Mouse (Mus musculus) CH12.LX (cell line): ENCODE measurements at regions not wholly inside any gene's neighbourhood (a gene's known extent, or its start where the extent isn't known, plus 50 kb on each side); places are given as distances from the start of the nearest gene placed in this dataset.

Experiments used
- DNase-seq: peaks from one replicate; pipeline ENCODE4 v3.0.0-alpha.2; 2013; ENCODE audit errors: extremely low read depth
- H3K27ac ChIP-seq: 2 replicates; pipeline ENCODE4 v1.5.1; 2012; ENCODE audit warnings: low read depth, mild to moderate bottlenecking, control low read depth, moderate library complexity; ENCODE audit not compliant: insufficient read depth
- H3K27me3 ChIP-seq: replicated peaks from 2 replicates; pipeline ENCODE3; 2012; ENCODE audit warnings: inconsistent platforms
- H3K36me3 ChIP-seq, 2 experiments: replicated peaks in 1 of 2; 2 replicates each; pipeline versions ENCODE3 to v1.6.1; 2012; ENCODE audit warnings: inconsistent platforms in 1 of 2, low read length in 1 of 2, mild to moderate bottlenecking in 1 of 2, mixed read lengths in 1 of 2, moderate library complexity in 1 of 2; ENCODE audit not compliant: control insufficient read depth in 1 of 2, insufficient read depth in 1 of 2
- H3K4me1 ChIP-seq, 2 experiments: 2 replicates each; pipeline ENCODE4 v1.6.1; 2012; ENCODE audit warnings: inconsistent platforms in 1 of 2, moderate library complexity in 1 of 2; ENCODE audit not compliant: insufficient read depth in 2 of 2, control insufficient read depth in 1 of 2
- H3K4me2 ChIP-seq: 2 replicates; pipeline ENCODE4 v1.6.1; 2012; ENCODE audit warnings: low read depth, mild to moderate bottlenecking, control low read depth; ENCODE audit not compliant: poor library complexity, insufficient read depth, severe bottlenecking
- H3K4me3 ChIP-seq, 3 experiments: fragments of 150-350 bp in 1 of 3; sonication (generic) in 1 of 3; replicated peaks in 1 of 3; 2 replicates each; pipeline versions ENCODE3 to v1.5.1; 2011 to 2012; ENCODE audit warnings: low read depth in 2 of 3, low read length in 2 of 3, mild to moderate bottlenecking in 2 of 3, moderate library complexity in 2 of 3, control low read depth in 1 of 3, improper control_type of control experiment in 1 of 3, inconsistent platforms in 1 of 3, mixed read lengths in 1 of 3; ENCODE audit not compliant: poor library complexity in 1 of 3
- H3K79me2 ChIP-seq: replicated peaks from 2 replicates; pipeline ENCODE4 v1.6.1; 2012; ENCODE audit warnings: mild to moderate bottlenecking, moderate library complexity; ENCODE audit not compliant: control insufficient read depth, poor library complexity, insufficient read depth, severe bottlenecking; ENCODE audit errors: extremely low read depth
- H3K9ac ChIP-seq: 2 replicates; pipeline ENCODE4 v1.6.1; 2012; ENCODE audit warnings: low read depth, mild to moderate bottlenecking, control low read depth, moderate library complexity; ENCODE audit not compliant: insufficient read depth
- H3K9me3 ChIP-seq: replicated peaks from 2 replicates; pipeline ENCODE3; 2012; ENCODE audit warnings: low read length, inconsistent platforms, mixed read lengths
- CHD1 ChIP-seq: IDR thresholded peaks from 2 replicates; pipeline ENCODE4 v1.6.1; 2012; ENCODE audit warnings: low read depth, low read length, improper control_type of control experiment, inconsistent platforms
- CHD2 ChIP-seq: IDR thresholded peaks from 2 replicates; pipeline ENCODE4 v1.6.1; 2011; ENCODE audit warnings: low read length, improper control_type of control experiment
- ELF1 ChIP-seq: IDR thresholded peaks from 2 replicates; pipeline ENCODE4 v1.6.1; 2014; ENCODE audit warnings: low read depth, mild to moderate bottlenecking, inconsistent platforms, low read length, improper control_type of control experiment
- EP300 ChIP-seq: IDR thresholded peaks from 2 replicates; pipeline ENCODE4 v1.6.1; 2011; ENCODE audit warnings: low read length, improper control_type of control experiment
- JUN ChIP-seq: IDR thresholded peaks from 2 replicates; pipeline ENCODE4 v1.6.1; 2011; ENCODE audit warnings: low read depth, mild to moderate bottlenecking, low read length, improper control_type of control experiment, moderate library complexity; ENCODE audit not compliant: insufficient read depth
- MAFK ChIP-seq: IDR thresholded peaks from 2 replicates; pipeline ENCODE4 v1.6.1; 2011; ENCODE audit warnings: low read length, improper control_type of control experiment; ENCODE audit not compliant: insufficient replicate concordance
- MXI1 ChIP-seq: IDR thresholded peaks from 2 replicates; pipeline ENCODE4 v1.6.1; 2011; ENCODE audit warnings: mild to moderate bottlenecking, low read depth, low read length, improper control_type of control experiment
- NRF1 ChIP-seq: IDR thresholded peaks from 2 replicates; pipeline ENCODE4 v1.6.1; 2014; ENCODE audit warnings: low read depth, mild to moderate bottlenecking, inconsistent platforms, low read length, improper control_type of control experiment, moderate library complexity
- POLR2A ChIP-seq: IDR thresholded peaks from 2 replicates; pipeline ENCODE4 v1.6.1; 2011; ENCODE audit warnings: low read depth, mild to moderate bottlenecking, improper control_type of control experiment, low read length
- RAD21 ChIP-seq: IDR thresholded peaks from 2 replicates; pipeline ENCODE4 v1.6.1; 2011; ENCODE audit warnings: low read depth, mild to moderate bottlenecking, low read length, improper control_type of control experiment, moderate library complexity
- RCOR1 ChIP-seq: conservative IDR thresholded peaks from 2 replicates; pipeline ENCODE4 v1.6.1; 2012; ENCODE audit warnings: low read depth, mild to moderate bottlenecking, inconsistent platforms, low read length, improper control_type of control experiment
- SIN3A ChIP-seq: IDR thresholded peaks from 2 replicates; pipeline ENCODE4 v1.6.1; 2012; ENCODE audit warnings: low read length, improper control_type of control experiment, inconsistent platforms
- TBP ChIP-seq: conservative IDR thresholded peaks from 2 replicates; pipeline ENCODE4 v1.6.1; 2011; ENCODE audit warnings: low read depth, low read length, improper control_type of control experiment
- TCF12 ChIP-seq: IDR thresholded peaks from 2 replicates; pipeline ENCODE4 v1.6.1; 2014; ENCODE audit warnings: low read depth, mild to moderate bottlenecking, inconsistent platforms, low read length, improper control_type of control experiment
- USF2 ChIP-seq: conservative IDR thresholded peaks from 2 replicates; pipeline ENCODE4 v1.6.1; 2011; ENCODE audit warnings: low read depth, low read length, improper control_type of control experiment
- ZMIZ1 ChIP-seq: IDR thresholded peaks from 2 replicates; pipeline ENCODE4 v1.6.1; 2012; ENCODE audit warnings: low read depth, mild to moderate bottlenecking, inconsistent platforms, low read length, improper control_type of control experiment
- ZNF384 ChIP-seq: IDR thresholded peaks from 2 replicates; pipeline ENCODE4 v1.6.1; 2012; ENCODE audit warnings: low read depth, low read length, improper control_type of control experiment, inconsistent platforms
- dilution Hi-C: fragments of 300-500 bp; cut with MboI; formaldehyde crosslinking; loops from 2 replicates; pipeline ENCODE4 v1.14.3; 2020; ENCODE audit warnings: low sequenced_read_pairs; ENCODE audit not compliant: extremely low pct_unique_long_range_greater_than_20kb, extremely low pct_ligation_motif_present
- in situ Hi-C: fragments of 300-500 bp; cut with MboI; formaldehyde crosslinking; loops from 3 replicates; pipeline ENCODE4 v1.14.3; 2019; ENCODE audit warnings: low sequenced_read_pairs, low pct_ligation_motif_present, low pct_unique_long_range_greater_than_20kb, mixed read lengths

DNA sequence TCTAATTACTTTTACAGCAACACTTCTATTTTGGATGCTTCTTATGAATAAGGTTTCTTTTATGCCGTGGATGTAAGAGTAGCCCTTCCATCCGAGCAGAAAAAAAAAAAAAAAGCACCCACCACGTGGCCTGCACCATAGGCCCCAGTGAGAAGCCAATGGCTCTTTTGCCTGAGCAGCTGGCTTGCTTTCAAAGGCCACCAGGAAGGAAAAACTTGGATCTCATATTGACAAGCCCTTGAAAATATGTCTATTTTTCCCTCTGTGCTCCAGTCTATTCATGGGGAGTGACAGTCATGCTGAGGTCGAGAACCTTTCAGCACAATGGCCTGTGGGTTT lies 252.4 kb downstream of the Foxo1 start:
- in situ Hi-C loops (no loop called here), dilution Hi-C loops (no loop called here)
- H3K9me3 ChIP-seq = no peaks in the 10 kb centered on the region
- H3K4me3 ChIP-seq = no peak overlapping the region
- H3K27ac ChIP-seq = no peak overlapping the region
- no peaks in the 10 kb centered on the region for H3K36me3 ChIP-seq
- H3K27me3 ChIP-seq = no peaks in the 10 kb centered on the region
- no peak for DNase-seq
- H3K79me2 ChIP-seq = no peaks in the 10 kb centered on the region
- H3K9ac ChIP-seq = no peak overlapping the region
- H3K4me1 ChIP-seq = no peaks in the 10 kb centered on the region
- peak; percentile 56 for TF ChIP-seq ZNF384
- TF ChIP-seq SIN3A = no peak
- no peak overlapping the region for H3K4me2 ChIP-seq

DNA sequence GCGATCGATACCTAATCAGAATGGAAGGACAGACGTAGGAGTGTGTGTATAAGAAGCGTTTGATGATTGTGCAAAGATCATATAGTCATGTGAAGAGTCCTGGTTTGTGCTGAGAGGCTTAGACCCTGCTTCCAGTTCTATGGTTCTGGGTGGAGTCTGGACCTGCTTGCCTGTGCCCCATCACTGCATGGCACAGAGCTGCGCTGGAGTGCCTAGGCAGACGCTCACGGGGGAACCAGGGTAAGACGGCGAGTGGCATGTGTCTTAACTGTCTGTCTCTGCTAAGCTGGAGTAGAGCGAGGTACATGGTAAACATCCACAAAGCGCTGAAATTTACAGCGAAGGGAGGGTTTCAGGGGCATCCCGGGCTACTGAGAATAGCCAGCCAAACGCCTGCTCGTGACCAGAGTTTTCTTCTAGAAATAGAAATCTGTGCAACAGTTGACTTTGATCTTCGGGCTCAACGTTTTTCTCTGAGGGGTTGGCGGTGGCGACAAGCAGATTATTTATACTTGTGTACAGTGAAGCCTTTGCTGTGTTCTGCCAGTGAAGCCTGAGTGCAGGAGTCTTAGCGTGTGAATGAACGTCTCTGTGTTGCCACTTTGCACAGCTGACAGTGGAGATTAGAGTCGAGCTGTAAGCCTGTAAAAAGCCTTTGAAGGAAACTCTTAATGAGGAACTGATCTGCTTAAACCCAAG lies 251.9 kb downstream of the Foxo1 start:
- dilution Hi-C loops (no loop called here), in situ Hi-C loops (no loop called here)
- no peak for TF ChIP-seq RAD21
- TF ChIP-seq USF2 = no peak
- no peak for TF ChIP-seq ZMIZ1
- TF ChIP-seq POLR2A = no peak
- TF ChIP-seq ELF1 = no peak
- no peak for TF ChIP-seq CHD1
- no peak for TF ChIP-seq RCOR1
- no peak for TF ChIP-seq MAFK
- no peak for TF ChIP-seq TCF12
- TF ChIP-seq CHD2 = no peak
- TF ChIP-seq JUN = no peak
- TF ChIP-seq MXI1 = no peak
- TF ChIP-seq TBP = no peak
- no peak for TF ChIP-seq EP300
- no peak for TF ChIP-seq NRF1
- Histone ChIP-seq H3K36me3 (no peaks in the 10 kb centered on the region), H3K9me3 (no peaks in the 10 kb centered on the region), H3K27ac (no peak overlapping the region), H3K4me2 (no peak overlapping the region; the same call in 1 of the 2 replicates), H3K27me3 (no peaks in the 10 kb centered on the region), H3K9ac (no peak overlapping the region), H3K79me2 (no peaks in the 10 kb centered on the region), H3K4me1 (no peaks in the 10 kb centered on the region), H3K4me3 (no peak overlapping the region)
- DNase-seq = no peak
